Mouse (Mus musculus): ENCODE data around the gene Htr5b. TPM values are rescaled to one million over a fixed set of nuclear protein-coding genes. Genes with fewer than 3 reads are reported as not detected.

Gene Htr5b
- total and polyA plus RNA-seq, 3 experiments: not detected

DNA sequence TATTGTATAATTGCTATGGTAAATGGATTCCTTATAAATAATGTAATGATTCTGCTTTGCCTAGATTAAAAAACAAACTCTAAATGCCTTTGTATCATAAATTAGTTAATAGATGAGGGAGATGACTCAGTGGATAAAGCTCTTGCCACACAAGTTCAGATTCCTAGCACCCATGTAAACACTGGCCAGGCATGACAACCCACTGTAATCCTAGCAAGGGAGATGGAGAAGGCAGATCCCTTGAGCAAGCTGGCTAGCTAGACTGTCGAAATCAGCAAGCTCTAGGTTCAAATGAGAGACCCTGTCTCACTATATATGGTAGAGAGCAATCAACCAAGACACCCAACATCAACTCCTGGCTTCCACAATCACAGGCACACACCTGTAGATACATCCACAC, 9.7 kb downstream of the Htr5b start:
- H3K4me3 ChIP-seq (replicated peaks in 1 of 3; ENCODE audit: low read depth in 2 of 3, low read length in 2 of 3, poor library complexity in 1 of 3): no peak overlapping the region
- no peaks in the 10 kb centered on the region for H3K79me2 ChIP-seq (replicated peaks; ENCODE audit: control insufficient read depth, extremely low read depth, insufficient read depth, poor library complexity, severe bottlenecking)
- no peak for DNase-seq (ENCODE audit: extremely low read depth)
- H3K4me2 ChIP-seq (ENCODE audit: insufficient read depth, low read depth, poor library complexity, severe bottlenecking): no peak overlapping the region
- no peaks in the 10 kb centered on the region for H3K36me3 ChIP-seq (replicated peaks in 1 of 2; ENCODE audit: control insufficient read depth in 1 of 2, insufficient read depth in 1 of 2, low read length in 1 of 2)
- in situ Hi-C loops (cut with MboI; ENCODE audit: low pct_ligation_motif_present, low pct_unique_long_range_greater_than_20kb, low sequenced_read_pairs): no loop called here
- peaks cover 6% of the 10 kb centered on the region for H3K27me3 ChIP-seq (replicated peaks)
- no peak overlapping the region for H3K9ac ChIP-seq (ENCODE audit: insufficient read depth, low read depth)
- no peaks in the 10 kb centered on the region for H3K4me1 ChIP-seq (ENCODE audit: control insufficient read depth in 1 of 2, insufficient read depth in 2 of 2)
- dilution Hi-C loops (cut with MboI; ENCODE audit: extremely low pct_ligation_motif_present, extremely low pct_unique_long_range_greater_than_20kb, low sequenced_read_pairs): no loop called here
- H3K27ac ChIP-seq (ENCODE audit: insufficient read depth, low read depth): no peak overlapping the region
- no peak for TF ChIP-seq USF1 (IDR thresholded peaks at IDR 0.05; ENCODE audit: low read depth, low read length)
- no peak for TF ChIP-seq MYC (IDR thresholded peaks at IDR 0.05; ENCODE audit: low read depth, low read length)
- TF ChIP-seq MEF2A (IDR thresholded peaks at IDR 0.05; ENCODE audit: borderline replicate concordance, low read depth, low read length): no peak
- TF ChIP-seq CHD2 (IDR thresholded peaks at IDR 0.05; ENCODE audit: low read length): no peak
- no peak for TF ChIP-seq POLR2AphosphoS2 (IDR thresholded peaks at IDR 0.05; ENCODE audit: low read depth, low read length)
- TF ChIP-seq CTCF (conservative IDR thresholded peaks at IDR 0.05 in 1 of 2, IDR thresholded peaks at IDR 0.05 in 1 of 2; ENCODE audit: low read depth in 2 of 2, low read length in 2 of 2): no peak
- no peak for TF ChIP-seq CHD1 (IDR thresholded peaks at IDR 0.05; ENCODE audit: low read depth, low read length)
- TF ChIP-seq IRF4 (IDR thresholded peaks at IDR 0.05; ENCODE audit: low read depth, low read length): no peak
- no peak for TF ChIP-seq SIN3A (IDR thresholded peaks at IDR 0.05; ENCODE audit: low read length)
- TF ChIP-seq MAFK (IDR thresholded peaks at IDR 0.05; ENCODE audit: insufficient replicate concordance, low read length): no peak
- TF ChIP-seq TBP (conservative IDR thresholded peaks at IDR 0.05; ENCODE audit: low read depth, low read length): no peak
- TF ChIP-seq PAX5 (IDR thresholded peaks at IDR 0.05; ENCODE audit: low read length): no peak
- TF ChIP-seq ETS1 (conservative IDR thresholded peaks at IDR 0.05; ENCODE audit: low read depth, low read length): no peak
- no peak for TF ChIP-seq HCFC1 (IDR thresholded peaks at IDR 0.05; ENCODE audit: low read depth, low read length)
- no peak for TF ChIP-seq TCF12 (IDR thresholded peaks at IDR 0.05; ENCODE audit: low read depth, low read length)
- no peaks in the 10 kb centered on the region for H3K9me3 ChIP-seq (replicated peaks; ENCODE audit: low read length)

DNA sequence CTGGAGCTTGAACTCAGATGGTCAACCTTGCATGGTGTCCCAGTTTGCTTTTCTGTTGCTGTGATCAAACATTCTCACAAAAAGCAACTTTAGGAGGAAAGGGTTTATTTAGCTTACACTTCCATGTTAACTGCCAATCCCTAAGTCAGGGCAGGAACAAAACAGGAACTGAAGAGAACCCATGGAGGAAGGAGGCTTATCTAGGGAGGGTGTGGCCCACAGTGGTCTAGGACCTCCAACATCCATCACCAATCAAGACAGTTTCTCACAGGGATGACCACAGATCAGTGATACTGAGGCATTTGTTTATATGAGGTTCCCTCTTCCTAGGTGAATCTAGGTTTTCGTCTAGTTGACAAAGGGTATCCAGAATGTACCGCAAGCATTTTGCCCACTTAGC, 16.3 kb downstream of the Htr5b start:
- Histone ChIP-seq H3K4me2 (ENCODE audit: insufficient read depth, low read depth, poor library complexity, severe bottlenecking) (no peak overlapping the region), H3K9me3 (replicated peaks; ENCODE audit: low read length) (no peaks in the 10 kb centered on the region), H3K4me3 (replicated peaks in 1 of 3; ENCODE audit: low read depth in 2 of 3, low read length in 2 of 3, poor library complexity in 1 of 3) (no peak overlapping the region), H3K27ac (ENCODE audit: insufficient read depth, low read depth) (no peak overlapping the region), H3K4me1 (ENCODE audit: control insufficient read depth in 1 of 2, insufficient read depth in 2 of 2) (peaks cover 0 to 8% of the 10 kb centered on the region in 2 experiments; a peak in 1 of 4 replicates), H3K79me2 (replicated peaks; ENCODE audit: control insufficient read depth, extremely low read depth, insufficient read depth, poor library complexity, severe bottlenecking) (no peaks in the 10 kb centered on the region), H3K36me3 (replicated peaks in 1 of 2; ENCODE audit: control insufficient read depth in 1 of 2, insufficient read depth in 1 of 2, low read length in 1 of 2) (peaks cover 3% of the 10 kb centered on the region in 2 experiments), H3K9ac (ENCODE audit: insufficient read depth, low read depth) (no peak overlapping the region), H3K27me3 (replicated peaks) (no peaks in the 10 kb centered on the region)
- in situ Hi-C loops (cut with MboI; ENCODE audit: low pct_ligation_motif_present, low pct_unique_long_range_greater_than_20kb, low sequenced_read_pairs) (no loop called here), dilution Hi-C loops (cut with MboI; ENCODE audit: extremely low pct_ligation_motif_present, extremely low pct_unique_long_range_greater_than_20kb, low sequenced_read_pairs) (no loop called here)
- TF ChIP-seq TBP (conservative IDR thresholded peaks at IDR 0.05; ENCODE audit: low read depth, low read length): no peak
- TF ChIP-seq E2F4 (IDR thresholded peaks at IDR 0.05; ENCODE audit: insufficient replicate concordance, low read depth, low read length): no peak
- TF ChIP-seq MEF2A (IDR thresholded peaks at IDR 0.05; ENCODE audit: borderline replicate concordance, low read depth, low read length): no peak
- TF ChIP-seq JUN (IDR thresholded peaks at IDR 0.05; ENCODE audit: insufficient read depth, low read depth, low read length): no peak
- no peak for TF ChIP-seq NRF1 (IDR thresholded peaks at IDR 0.05; ENCODE audit: low read depth, low read length)
- no peak for TF ChIP-seq SIN3A (IDR thresholded peaks at IDR 0.05; ENCODE audit: low read length)
- TF ChIP-seq POLR2AphosphoS2 (IDR thresholded peaks at IDR 0.05; ENCODE audit: low read depth, low read length): no peak
- no peak for TF ChIP-seq MAX (IDR thresholded peaks at IDR 0.05; ENCODE audit: low read length)
- TF ChIP-seq KAT2A (IDR thresholded peaks at IDR 0.05; ENCODE audit: insufficient replicate concordance, low read length): no peak
- TF ChIP-seq PAX5 (IDR thresholded peaks at IDR 0.05; ENCODE audit: low read length): no peak
- TF ChIP-seq MAZ (IDR thresholded peaks at IDR 0.05; ENCODE audit: low read depth, low read length): no peak
- no peak for TF ChIP-seq ZKSCAN1 (IDR thresholded peaks at IDR 0.05; ENCODE audit: borderline replicate concordance, low read depth, low read length)
- TF ChIP-seq USF2 (conservative IDR thresholded peaks at IDR 0.05; ENCODE audit: low read depth, low read length): no peak
- TF ChIP-seq EP300 (IDR thresholded peaks at IDR 0.05; ENCODE audit: low read length): no peak
- no peak for TF ChIP-seq POLR2A (IDR thresholded peaks at IDR 0.05; ENCODE audit: low read depth, low read length)
- no peak for DNase-seq (ENCODE audit: extremely low read depth)

Measured in CH12.LX (cell line).